22 mouse cellular contexts compared by ENCODE assay signal in the genomic region with DNA sequence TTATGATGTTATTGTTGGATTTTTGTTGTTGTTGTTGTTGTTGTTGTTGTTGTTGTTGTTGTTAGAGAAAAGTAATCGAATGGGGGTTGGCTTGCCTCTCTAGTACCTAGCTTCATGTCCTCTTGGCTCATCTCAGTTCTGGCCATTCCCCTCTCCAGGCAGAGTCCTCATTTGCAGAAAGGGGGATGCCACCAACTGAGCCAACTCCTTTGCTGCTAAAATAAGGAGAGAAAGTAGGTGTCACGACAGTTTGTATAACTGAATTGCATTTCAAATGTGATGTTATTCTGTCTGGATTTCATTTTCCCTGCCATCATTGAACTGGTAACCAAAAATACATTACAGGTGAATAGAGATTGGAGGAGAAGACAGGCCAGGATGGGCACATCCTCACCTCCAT. TPM values are rescaled to one million over a fixed set of nuclear protein-coding genes. Genes with fewer than 3 reads are reported as not detected.
DNase-seq lines count a peak whose midpoint lies in the region; ATAC-seq and TF ChIP-seq lines count a peak whose summit lies in the region.
"Had no signal": no experiment of that assay in that cellular context is flagged by ENCODE, and none has a peak within 500 bp of the region (broad histone marks: within the 10 kb centered on the region; RNA-seq: fewer than 3 reads in every experiment).

No protein-coding gene starts in this region.

- no peak for DNase-seq in frontal cortex, postnatal 10 days (ENCODE audit: low spot score in 2 of 2)
- no peak for DNase-seq in left cerebral cortex, adult 2 months (ENCODE audit: extremely low spot score in 1 of 2, low spot score in 2 of 2)
- DNase-seq in left cerebral cortex, adult 18-20 months (ENCODE audit: low spot score in 2 of 2) = no peak
- peak; percentile 35 for DNase-seq in brain, adult 2 months (ENCODE audit: low read depth, low spot score)
- DNase-seq: adrenal gland, adult 2 months; adrenal gland, postnatal 10 days; adrenal gland, postnatal 25 days; B cell, adult 2 months; cerebellum, adult 11-12 months; cerebellum, adult 2 months; cerebellum, adult 9-10 months; cerebellum, postnatal 10 days; cerebellum, postnatal 25 days; forebrain, postnatal 0 days had no signal

- no peak overlapping the region for H3K4me3 ChIP-seq in left cerebral cortex, adult 2 months
- H3K4me3 ChIP-seq: embryonic facial prominence, embryonic 10.5 days; embryonic facial prominence, embryonic 12.5 days; forebrain, embryonic 13.5 days; forebrain, embryonic 15.5 days had no signal

- intact Hi-C loops in left cerebral cortex, adult 2 months (cut with DNase I) = loop anchor here (2.0 to 5.0 kb wide), 2 partner anchors 49 to 106 kb away; no protein-coding TSS in a partner anchor

- ATAC-seq in frontal cortex, adult (ENCODE audit: low TSS enrichment) = peak; percentile 73
- ATAC-seq: activated CD4-positive, CD25-positive, alpha-beta regulatory T cell, adult 4 months; CD4-positive, CD25-positive, alpha-beta regulatory T cell, adult 4 months; forebrain, embryonic 13.5 days; forebrain, embryonic 15.5 days; forebrain, postnatal 0 days; Patski had no signal

- H3K27ac ChIP-seq in left cerebral cortex, adult 2 months = peak overlapping the region; percentile 67; the same call in 1 of the 2 replicates
- H3K27ac ChIP-seq: embryonic facial prominence, embryonic 10.5 days; embryonic facial prominence, embryonic 12.5 days; forebrain, embryonic 13.5 days; forebrain, embryonic 15.5 days had no signal

- TF ChIP-seq CTCF in left cerebral cortex, adult 2 months (IDR thresholded peaks at IDR 0.05) = no peak

RNA-seq across cellular contexts. Expression of gene Thbs2, which starts 35.9 kb away (rescaled TPM):
- total RNA-seq in left cerebral cortex, adult 2 months (2021) = 1 to 10 TPM; 4.2 to 4.6 TPM
- 1 to 10 TPM; 4.6 to 5.6 TPM for total RNA-seq in left cerebral cortex, adult 18-20 months (2021)
